Mouse (Mus musculus) bone marrow macrophage, adult 2 months (primary cell): ENCODE measurements around the gene Map2k3.

Experiments used
- CTCF ChIP-seq: IDR thresholded peaks from 2 replicates; pipeline ENCODE4 v1.5.1; 2012; ENCODE audit warnings: low read depth, mild to moderate bottlenecking, low read length, moderate library complexity
- POLR2A ChIP-seq: IDR thresholded peaks from 2 replicates; pipeline ENCODE4 v1.6.1; 2012; ENCODE audit warnings: mild to moderate bottlenecking, low read depth, low read length, borderline replicate concordance

- no peak for TF ChIP-seq POLR2A
- no peak for TF ChIP-seq CTCF
Measured at GRCm38 (mm10) chr11:60912525-60912973, 19.3 kb upstream of the Map2k3 start.
